Mouse (Mus musculus) cerebellum, adult 11 months (tissue): ENCODE measurements around the gene Gm12184.
"Not testable (repeated sequence)": the region's sequence is repeated elsewhere in the genome, so short reads cannot be mapped to it uniquely, and the experiment has no call there.

Source experiments
- DNase-seq: peaks from one replicate; pipeline ENCODE4 v3.0.0; 2022

Gm12184 gene

DNA sequence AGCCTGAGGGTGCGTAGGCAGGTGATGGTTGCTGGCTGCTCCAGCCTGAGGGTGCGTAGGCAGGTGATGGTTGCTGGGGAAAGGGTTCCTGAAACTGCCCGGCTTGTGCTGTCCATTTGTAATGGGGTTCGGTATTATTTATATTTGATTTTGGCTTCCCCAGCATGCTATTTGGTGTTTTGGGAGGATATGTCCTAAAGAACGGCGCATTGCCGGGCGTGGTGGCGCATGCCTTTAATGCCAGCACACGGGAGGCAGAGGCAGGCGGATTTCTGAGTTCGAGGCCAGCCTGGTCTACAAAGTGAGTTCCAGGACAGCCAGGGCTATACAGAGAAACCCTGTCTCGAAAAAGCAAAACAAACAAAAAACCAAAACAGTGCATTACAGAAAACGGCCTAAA lies 5.2 kb downstream of the Gm12184 start:
- not testable (repeated sequence) for DNase-seq

DNA sequence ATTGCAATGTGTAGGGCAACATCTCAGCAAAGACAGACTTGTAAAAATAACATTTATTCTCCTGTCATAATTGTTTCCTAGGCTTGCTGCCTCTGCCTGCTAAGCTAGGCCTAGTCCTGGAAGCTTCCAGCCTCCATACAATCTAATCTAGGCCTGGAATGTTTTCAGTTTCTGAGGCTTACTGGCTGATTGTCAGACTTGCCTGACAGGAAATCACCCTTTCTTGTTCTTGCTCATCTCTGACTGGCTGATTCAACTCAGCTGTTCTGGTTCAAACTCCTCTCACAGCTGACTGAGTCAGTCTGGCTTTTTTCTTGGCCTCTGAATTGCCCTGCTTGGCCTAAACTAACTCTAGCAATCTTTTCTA lies 6.2 kb downstream of the Gm12184 start:
- DNase-seq: no peak

DNA sequence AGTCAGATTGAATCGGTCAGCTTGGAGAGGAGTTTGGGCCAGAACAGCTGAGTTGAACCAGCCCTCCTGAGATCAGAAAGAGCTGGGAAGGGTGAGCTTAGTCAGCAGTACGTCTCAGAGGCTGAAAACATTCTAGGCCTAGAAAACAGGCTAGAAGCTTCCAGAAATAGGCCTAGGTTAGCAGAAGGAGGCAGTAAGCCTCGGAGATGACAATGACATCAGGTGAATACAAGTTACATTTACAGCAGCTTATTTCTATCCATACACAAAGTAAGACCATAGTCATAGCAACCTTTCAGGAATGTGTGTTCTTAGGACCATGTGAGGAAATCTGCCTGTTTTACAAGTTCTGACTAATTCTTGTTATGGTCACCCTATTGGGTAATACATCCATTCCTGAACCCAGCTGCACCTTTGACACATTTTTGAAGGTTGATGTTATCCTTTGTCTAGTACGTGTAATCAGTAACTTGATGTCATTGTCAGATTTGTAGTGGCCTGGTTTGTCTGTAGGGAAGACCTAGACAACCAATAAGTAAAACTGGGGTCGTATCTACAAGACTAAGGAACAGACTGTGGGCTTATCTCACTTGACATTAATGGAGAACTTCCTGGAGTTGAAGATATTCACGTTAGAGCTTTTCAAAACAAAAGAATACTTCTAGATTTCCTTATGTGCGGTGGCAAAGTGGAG lies 6.7 kb downstream of the Gm12184 start:
- DNase-seq: no peak

GRCm38 (mm10) chr11:48818346-48818745 lies 8.1 kb downstream of the Gm12184 start:
- peak; percentile 82 for DNase-seq

DNA sequence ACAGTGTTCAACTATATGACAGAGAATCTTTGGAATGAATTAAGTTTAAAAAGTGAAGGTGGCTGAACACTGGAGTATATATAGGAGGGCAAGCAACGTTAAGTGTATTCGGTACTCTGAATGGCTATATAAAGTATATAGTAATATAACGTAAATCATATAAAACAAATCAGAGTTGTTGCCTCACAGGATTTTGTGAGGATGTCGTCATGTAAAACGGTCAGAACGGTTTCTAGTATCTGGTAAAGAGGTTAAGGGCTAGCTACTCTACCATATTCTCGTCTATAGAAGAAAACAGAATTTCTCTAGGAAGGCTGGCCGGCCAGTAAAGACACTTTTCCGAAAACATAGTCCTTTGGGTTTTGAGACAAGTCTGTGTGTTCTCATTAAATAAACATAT lies 8.7 kb downstream of the Gm12184 start:
- no peak for DNase-seq

DNA sequence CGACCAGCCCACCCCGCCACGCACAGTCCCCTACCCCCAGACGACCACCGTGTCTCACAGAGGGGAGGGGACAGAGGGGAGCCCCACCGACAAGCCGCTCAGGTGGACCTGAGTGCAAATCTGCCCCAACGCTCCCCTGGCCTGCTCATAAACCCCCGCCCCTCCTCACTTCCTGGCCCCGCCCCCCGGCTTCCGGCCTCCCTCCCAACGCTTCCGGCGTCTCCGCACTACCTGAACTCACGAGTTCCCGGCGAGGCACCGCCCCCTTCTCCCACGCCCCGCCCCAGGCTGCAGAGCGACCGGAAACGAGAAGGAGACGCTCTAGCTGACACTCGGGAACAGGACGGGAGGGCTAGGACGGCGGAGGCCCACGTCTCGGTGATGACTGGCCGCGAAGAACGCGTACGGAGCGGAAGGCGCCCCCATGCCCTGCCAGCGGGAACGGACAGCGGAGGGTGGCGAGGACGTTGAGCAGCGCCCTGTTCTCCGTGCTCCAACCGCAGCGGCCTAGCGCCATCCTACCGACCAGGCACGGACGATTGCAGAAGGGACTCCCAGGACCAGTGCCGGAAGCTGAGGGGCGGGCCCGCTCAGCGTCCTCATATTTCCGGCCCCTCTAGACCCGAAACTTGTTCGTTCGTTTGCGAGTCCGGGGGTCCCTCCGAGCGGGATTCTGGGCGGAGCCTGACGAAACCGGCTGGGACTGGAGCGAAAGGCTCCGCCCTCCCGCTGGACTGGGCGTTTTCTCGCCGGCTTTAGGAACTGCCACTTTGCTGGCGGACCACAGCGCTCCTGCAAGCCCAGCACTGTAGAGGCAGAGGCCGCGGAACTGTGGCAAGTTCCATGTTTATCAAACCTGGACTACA lies 9.4 kb downstream of the Gm12184 start, which contains the start of gene Trim41:
Trim41 (minus strand) TSS at position 554 of the 866 bp plus-strand sequence.
- peak; percentile 99 for DNase-seq

DNA sequence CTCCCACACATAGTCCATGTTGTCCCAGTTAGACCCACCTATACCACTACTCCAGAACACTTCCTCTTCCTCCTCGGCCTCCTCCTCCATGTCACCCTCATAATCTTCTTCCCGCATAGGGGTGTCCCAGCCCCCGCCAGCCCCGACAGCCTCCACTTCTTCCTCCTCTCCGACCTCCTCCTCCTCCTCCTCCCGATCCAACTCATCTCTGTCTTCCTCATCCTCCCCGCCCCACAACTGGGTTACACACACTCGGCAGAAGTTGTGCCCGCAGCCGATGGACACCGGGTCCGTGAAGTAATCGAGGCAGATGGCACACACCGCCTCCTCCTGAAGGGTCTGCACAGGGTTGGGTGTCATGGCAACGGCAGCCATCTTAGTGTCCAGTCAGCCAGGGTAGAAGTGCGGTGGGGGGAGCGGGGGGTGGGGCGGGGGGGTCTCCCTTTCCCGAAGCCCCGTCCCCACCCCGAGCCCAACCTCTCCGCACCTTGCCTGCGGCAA lies 10.1 kb downstream of the Gm12184 start:
- DNase-seq: peak; percentile 64

GRCm38 (mm10) chr11:48815851-48816250 lies 10.6 kb downstream of the Gm12184 start:
- DNase-seq: peak; percentile 38

- DNase-seq: no peak
Measured at GRCm38 (mm10) chr11:48813782-48814181, 12.7 kb downstream of the Gm12184 start.

DNA sequence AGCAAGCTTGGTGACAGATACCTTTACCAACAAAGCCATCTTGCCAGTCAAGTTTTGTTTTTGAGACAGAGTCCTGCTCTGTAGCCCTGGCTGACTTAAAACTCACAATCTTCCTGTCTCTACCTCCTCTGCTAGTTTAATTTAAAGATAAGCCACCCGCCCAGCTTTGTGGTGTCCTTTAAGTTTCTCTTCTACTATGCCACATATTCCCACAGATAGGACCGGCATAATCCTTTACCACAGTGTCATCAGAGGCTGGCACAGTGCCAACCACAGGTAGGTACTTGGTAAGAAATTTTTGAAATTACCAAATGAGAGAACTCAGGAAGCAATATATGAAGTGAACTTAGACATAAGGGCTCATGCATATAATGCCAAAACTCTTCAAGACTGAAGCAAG lies 16.3 kb downstream of the Gm12184 start:
- no peak for DNase-seq

- DNase-seq: no peak
Measured at GRCm38 (mm10) chr11:48809434-48809830, 17.0 kb downstream of the Gm12184 start.

DNA sequence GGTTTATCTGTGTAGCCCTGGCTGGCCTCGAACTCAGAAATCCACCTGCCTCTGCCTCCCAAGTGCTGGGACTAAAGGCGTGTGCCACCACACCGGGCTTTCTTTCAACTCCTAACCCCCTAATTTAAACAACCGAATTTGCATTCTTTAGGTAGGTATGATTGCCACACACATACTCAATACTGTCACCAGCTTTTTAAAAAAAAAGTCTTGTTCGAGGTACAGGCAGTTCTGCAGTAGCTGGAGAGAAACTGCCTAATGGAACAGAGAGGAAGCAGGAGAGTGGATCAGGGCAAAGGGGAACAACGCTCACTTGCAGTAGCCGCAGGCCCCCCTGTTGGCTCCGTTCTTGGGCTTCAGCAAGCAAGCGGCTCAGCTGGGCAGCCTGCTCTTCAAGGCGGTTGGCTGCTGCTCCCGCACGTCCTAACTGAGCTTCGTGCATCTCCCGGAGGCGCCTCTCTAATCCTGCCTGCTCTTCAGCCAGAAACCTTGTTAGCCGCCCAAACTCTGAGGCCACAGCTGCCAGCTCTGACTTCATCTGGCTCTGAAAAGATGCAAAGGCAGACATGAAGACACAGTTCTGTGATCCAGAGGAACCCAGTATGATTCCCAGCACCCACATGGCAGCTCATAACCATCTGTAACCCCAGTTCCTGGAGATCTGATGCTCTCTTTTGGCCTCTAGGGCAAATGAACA lies 17.6 kb downstream of the Gm12184 start:
- DNase-seq: no peak

- no peak for DNase-seq
Measured at GRCm38 (mm10) chr11:48808304-48808646, 18.2 kb downstream of the Gm12184 start.

GRCm38 (mm10) chr11:48807563-48808303 lies 18.7 kb downstream of the Gm12184 start:
- DNase-seq: no peak

GRCm38 (mm10) chr11:48806856-48807562 lies 19.4 kb downstream of the Gm12184 start:
- no peak for DNase-seq

DNA sequence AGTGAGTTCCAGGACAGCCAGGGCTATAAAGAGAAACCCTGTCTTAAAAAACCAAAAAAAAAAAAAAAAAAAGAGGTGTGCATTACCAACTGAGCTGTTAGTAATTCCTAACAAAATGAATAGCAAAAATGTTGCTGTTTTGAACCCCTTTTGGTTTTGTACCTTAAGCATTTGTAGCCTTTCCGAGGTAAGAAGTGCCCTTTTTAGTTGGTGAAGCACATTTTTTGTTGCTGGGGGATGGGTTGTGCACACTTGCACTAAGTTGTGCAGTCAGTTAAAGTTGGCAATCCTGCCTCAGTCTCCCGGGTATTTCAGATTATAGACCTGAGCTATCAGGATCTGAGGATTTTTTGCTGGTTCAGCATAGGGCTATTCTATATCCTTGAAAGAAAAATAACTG lies 21.5 kb downstream of the Gm12184 start:
- no peak for DNase-seq

DNA sequence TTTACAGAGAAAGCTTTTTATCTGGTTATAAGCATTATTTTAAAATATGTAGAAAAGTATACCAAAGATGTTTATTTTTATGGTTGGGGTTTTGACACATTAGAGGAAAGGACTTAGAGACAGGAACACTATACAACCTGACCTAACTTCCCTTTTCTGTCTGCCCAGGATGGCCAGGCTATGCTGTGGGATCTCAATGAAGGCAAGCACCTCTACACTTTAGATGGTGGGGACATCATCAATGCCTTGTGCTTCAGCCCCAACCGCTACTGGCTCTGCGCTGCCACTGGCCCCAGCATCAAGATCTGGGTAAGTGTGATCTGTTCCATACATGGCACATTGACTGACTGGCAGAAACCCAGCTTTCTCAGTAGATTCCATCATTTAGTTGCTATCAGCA lies 22.5 kb downstream of the Gm12184 start:
- no peak for DNase-seq

GRCm38 (mm10) chr11:48801831-48802772 lies 24.4 kb downstream of the Gm12184 start:
- no peak for DNase-seq

DNA sequence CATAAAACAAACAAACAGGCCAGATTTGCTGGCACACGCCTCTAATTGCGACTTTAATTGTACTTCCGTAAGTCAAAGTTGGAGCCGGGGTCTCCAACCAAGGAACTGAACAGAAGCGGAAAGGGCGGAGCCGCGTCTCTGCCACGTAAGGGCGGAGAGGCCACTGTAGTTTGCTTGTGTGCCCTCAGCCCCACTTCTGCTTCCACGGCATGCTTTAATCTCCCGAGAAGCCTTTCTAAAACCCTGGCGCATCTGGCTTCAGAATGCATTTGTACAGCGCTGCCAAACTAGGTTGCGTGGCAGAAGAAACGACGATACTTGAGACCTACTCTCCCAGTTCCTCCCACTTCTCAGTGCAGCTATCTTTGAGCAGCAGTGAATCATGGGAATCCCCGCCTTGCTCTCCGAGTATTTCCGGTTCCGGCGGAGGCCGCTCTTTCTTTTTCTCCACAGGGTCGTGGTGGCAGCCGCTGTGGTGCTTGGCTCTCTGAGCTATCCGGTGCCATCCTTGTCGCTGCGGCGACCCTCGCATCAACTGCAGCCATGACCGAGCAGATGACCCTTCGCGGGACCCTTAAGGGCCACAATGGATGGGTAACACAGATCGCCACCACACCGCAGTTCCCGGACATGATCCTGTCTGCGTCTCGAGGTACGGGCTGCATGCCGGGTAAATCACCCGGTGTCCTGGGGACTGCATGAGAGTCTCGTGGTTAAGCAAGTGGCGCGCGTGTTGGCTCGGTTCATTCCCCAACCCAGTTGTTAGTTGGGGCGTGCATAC lies 26.3 kb downstream of the Gm12184 start, which contains the start of gene Rack1:
Rack1 (plus strand) TSS at position 412 of the 781 bp plus-strand sequence.
- DNase-seq: peak; percentile 80
